Mouse (Mus musculus): ENCODE results near the gene Them5.

Gene Them5

GRCm38 (mm10) chr3:94341959-94342422, at the start of gene Them5:
TSS of gene Them5 (plus strand) at chr3:94342099.
- DNase-seq: no peak

- no peak for DNase-seq
Observed at GRCm38 (mm10) chr3:94305457-94305856, 36.4 kb upstream of the Them5 start.

- no peak for DNase-seq
Observed at GRCm38 (mm10) chr3:94306975-94307374, 34.9 kb upstream of the Them5 start.

GRCm38 (mm10) chr3:94309633-94310363, 32.1 kb upstream of the Them5 start, which contains the start of gene Them4:
TSS of gene Them4 (plus strand) at chr3:94310089.
- DNase-seq: peak; percentile 96

GRCm38 (mm10) chr3:94310491-94310890, 31.4 kb upstream of the Them5 start:
- no peak for DNase-seq

- no peak for DNase-seq
Observed at GRCm38 (mm10) chr3:94310911-94311310, 31.0 kb upstream of the Them5 start.

- DNase-seq: no peak
Observed at GRCm38 (mm10) chr3:94311376-94311775, 30.5 kb upstream of the Them5 start.

GRCm38 (mm10) chr3:94328681-94329080, 13.2 kb upstream of the Them5 start:
- DNase-seq: peak; percentile 12

- DNase-seq: no peak
Observed at GRCm38 (mm10) chr3:94334442-94334841, 7.5 kb upstream of the Them5 start.

GRCm38 (mm10) chr3:94338522-94338921, 3.4 kb upstream of the Them5 start:
- DNase-seq: no peak

- no peak for DNase-seq
Observed at GRCm38 (mm10) chr3:94342552-94342951, 653 bp downstream of the Them5 start.

GRCm38 (mm10) chr3:94344182-94344581, 2.3 kb downstream of the Them5 start:
- no peak for DNase-seq

- DNase-seq: no peak
Observed at GRCm38 (mm10) chr3:94344897-94345296, 3.0 kb downstream of the Them5 start.

GRCm38 (mm10) chr3:94348146-94348545, 6.2 kb downstream of the Them5 start:
- no peak for DNase-seq

GRCm38 (mm10) chr3:94360812-94361211, 18.9 kb downstream of the Them5 start:
- peak; percentile 52 for DNase-seq

GRCm38 (mm10) chr3:94362138-94362537, 20.2 kb downstream of the Them5 start, which contains the start of gene C2cd4d:
TSS of gene C2cd4d (plus strand) at chr3:94362438.
- no peak for DNase-seq

GRCm38 (mm10) chr3:94363291-94364153, 21.6 kb downstream of the Them5 start:
- peak; percentile 74 for DNase-seq

- DNase-seq: no peak
Observed at GRCm38 (mm10) chr3:94364154-94364526, 22.2 kb downstream of the Them5 start.

GRCm38 (mm10) chr3:94366761-94367160, 24.9 kb downstream of the Them5 start:
- peak; percentile 80 for DNase-seq

GRCm38 (mm10) chr3:94367511-94367910, 25.6 kb downstream of the Them5 start:
- DNase-seq: no peak

GRCm38 (mm10) chr3:94368631-94369030, 26.7 kb downstream of the Them5 start:
- DNase-seq: no peak

- no peak for DNase-seq
Observed at GRCm38 (mm10) chr3:94369709-94370108, 27.8 kb downstream of the Them5 start.

- DNase-seq: peak; percentile 50
Observed at GRCm38 (mm10) chr3:94371637-94372036, 29.7 kb downstream of the Them5 start.

GRCm38 (mm10) chr3:94372038-94372437, 30.1 kb downstream of the Them5 start:
- DNase-seq: no peak

Data from embryo, embryonic 11 days (tissue).